Mouse (Mus musculus) megakaryocyte, embryonic 14.5 days (primary cell): ENCODE measurements around the gene Sf3b3.

Source experiments
- FLI1 ChIP-seq: IDR thresholded peaks from 2 replicates; pipeline ENCODE4 v1.6.1; 2012; ENCODE audit warnings: low read length, inconsistent platforms, mixed read lengths
- GATA1 ChIP-seq: IDR thresholded peaks from 3 replicates; pipeline ENCODE4 v1.6.1; 2012; ENCODE audit warnings: mixed read lengths, low read length, inconsistent platforms, borderline replicate concordance

GRCm38 (mm10) chr8:110811116-110811515 lies 35.5 kb downstream of the Sf3b3 start:
- no peak for TF ChIP-seq GATA1
- no peak for TF ChIP-seq FLI1
